Mouse (Mus musculus) CH12.LX (cell line): ENCODE results near the gene Ap1s1. TPM values are rescaled to one million over a fixed set of nuclear protein-coding genes. Genes with fewer than 3 reads are reported as not detected.

Source experiments
- DNase-seq: peaks from one replicate; pipeline ENCODE4 v3.0.0-alpha.2; 2013; ENCODE audit errors: extremely low read depth
- H3K27ac ChIP-seq: 2 replicates; pipeline ENCODE4 v1.5.1; 2012; ENCODE audit warnings: low read depth, mild to moderate bottlenecking, control low read depth, moderate library complexity; ENCODE audit not compliant: insufficient read depth
- H3K27me3 ChIP-seq: replicated peaks from 2 replicates; pipeline ENCODE3; 2012; ENCODE audit warnings: inconsistent platforms
- H3K36me3 ChIP-seq, 2 experiments: replicated peaks in 1 of 2; 2 replicates each; pipeline versions ENCODE3 to v1.6.1; 2012; ENCODE audit warnings: inconsistent platforms in 1 of 2, low read length in 1 of 2, mild to moderate bottlenecking in 1 of 2, mixed read lengths in 1 of 2, moderate library complexity in 1 of 2; ENCODE audit not compliant: control insufficient read depth in 1 of 2, insufficient read depth in 1 of 2
- H3K4me1 ChIP-seq, 2 experiments: 2 replicates each; pipeline ENCODE4 v1.6.1; 2012; ENCODE audit warnings: inconsistent platforms in 1 of 2, moderate library complexity in 1 of 2; ENCODE audit not compliant: insufficient read depth in 2 of 2, control insufficient read depth in 1 of 2
- H3K4me2 ChIP-seq: 2 replicates; pipeline ENCODE4 v1.6.1; 2012; ENCODE audit warnings: low read depth, mild to moderate bottlenecking, control low read depth; ENCODE audit not compliant: poor library complexity, insufficient read depth, severe bottlenecking
- H3K4me3 ChIP-seq, 3 experiments: fragments of 150-350 bp in 1 of 3; sonication (generic) in 1 of 3; replicated peaks in 1 of 3; 2 replicates each; pipeline versions ENCODE3 to v1.5.1; 2011 to 2012; ENCODE audit warnings: low read depth in 2 of 3, low read length in 2 of 3, mild to moderate bottlenecking in 2 of 3, moderate library complexity in 2 of 3, control low read depth in 1 of 3, improper control_type of control experiment in 1 of 3, inconsistent platforms in 1 of 3, mixed read lengths in 1 of 3; ENCODE audit not compliant: poor library complexity in 1 of 3
- H3K79me2 ChIP-seq: replicated peaks from 2 replicates; pipeline ENCODE4 v1.6.1; 2012; ENCODE audit warnings: mild to moderate bottlenecking, moderate library complexity; ENCODE audit not compliant: control insufficient read depth, poor library complexity, insufficient read depth, severe bottlenecking; ENCODE audit errors: extremely low read depth
- H3K9ac ChIP-seq: 2 replicates; pipeline ENCODE4 v1.6.1; 2012; ENCODE audit warnings: low read depth, mild to moderate bottlenecking, control low read depth, moderate library complexity; ENCODE audit not compliant: insufficient read depth
- H3K9me3 ChIP-seq: replicated peaks from 2 replicates; pipeline ENCODE3; 2012; ENCODE audit warnings: low read length, inconsistent platforms, mixed read lengths
- BHLHE40 ChIP-seq: IDR thresholded peaks from 2 replicates; pipeline ENCODE4 v1.6.1; 2011; ENCODE audit warnings: mild to moderate bottlenecking, low read depth, low read length, improper control_type of control experiment
- CHD1 ChIP-seq: IDR thresholded peaks from 2 replicates; pipeline ENCODE4 v1.6.1; 2012; ENCODE audit warnings: low read depth, low read length, improper control_type of control experiment, inconsistent platforms
- CHD2 ChIP-seq: IDR thresholded peaks from 2 replicates; pipeline ENCODE4 v1.6.1; 2011; ENCODE audit warnings: low read length, improper control_type of control experiment
- CTCF ChIP-seq, 2 experiments: IDR thresholded peaks in 1 of 2; conservative IDR thresholded peaks in 1 of 2; 2 replicates each; pipeline ENCODE4 v1.5.1; 2011 to 2012; ENCODE audit warnings: low read depth in 2 of 2, low read length in 2 of 2, improper control_type of control experiment in 1 of 2, inconsistent platforms in 1 of 2, mild to moderate bottlenecking in 1 of 2, moderate library complexity in 1 of 2
- E2F4 ChIP-seq: IDR thresholded peaks from 2 replicates; pipeline ENCODE4 v1.6.1; 2011; ENCODE audit warnings: low read depth, low read length, improper control_type of control experiment; ENCODE audit not compliant: insufficient replicate concordance
- ELF1 ChIP-seq: IDR thresholded peaks from 2 replicates; pipeline ENCODE4 v1.6.1; 2014; ENCODE audit warnings: low read depth, mild to moderate bottlenecking, inconsistent platforms, low read length, improper control_type of control experiment
- EP300 ChIP-seq: IDR thresholded peaks from 2 replicates; pipeline ENCODE4 v1.6.1; 2011; ENCODE audit warnings: low read length, improper control_type of control experiment
- ETS1 ChIP-seq: conservative IDR thresholded peaks from 2 replicates; pipeline ENCODE4 v1.6.1; 2012; ENCODE audit warnings: low read depth, mild to moderate bottlenecking, inconsistent platforms, low read length, improper control_type of control experiment, moderate library complexity
- GABPA ChIP-seq: IDR thresholded peaks from 2 replicates; pipeline ENCODE4 v1.6.1; 2012; ENCODE audit warnings: low read depth, low read length, improper control_type of control experiment, inconsistent platforms; ENCODE audit not compliant: insufficient replicate concordance
- HCFC1 ChIP-seq: IDR thresholded peaks from 2 replicates; pipeline ENCODE4 v1.6.1; 2012; ENCODE audit warnings: low read depth, mild to moderate bottlenecking, inconsistent platforms, low read length, improper control_type of control experiment
- IRF4 ChIP-seq: IDR thresholded peaks from 2 replicates; pipeline ENCODE4 v1.6.1; 2014; ENCODE audit warnings: low read depth, mild to moderate bottlenecking, inconsistent platforms, low read length, improper control_type of control experiment
- JUN ChIP-seq: IDR thresholded peaks from 2 replicates; pipeline ENCODE4 v1.6.1; 2011; ENCODE audit warnings: low read depth, mild to moderate bottlenecking, low read length, improper control_type of control experiment, moderate library complexity; ENCODE audit not compliant: insufficient read depth
- JUND ChIP-seq: conservative IDR thresholded peaks from 2 replicates; pipeline ENCODE4 v1.6.1; 2011; ENCODE audit warnings: low read depth, low read length, improper control_type of control experiment
- KAT2A ChIP-seq: IDR thresholded peaks from 2 replicates; pipeline ENCODE4 v1.6.1; 2012; ENCODE audit warnings: low read length, improper control_type of control experiment, inconsistent platforms; ENCODE audit not compliant: insufficient replicate concordance
- MAFK ChIP-seq: IDR thresholded peaks from 2 replicates; pipeline ENCODE4 v1.6.1; 2011; ENCODE audit warnings: low read length, improper control_type of control experiment; ENCODE audit not compliant: insufficient replicate concordance
- MAX ChIP-seq: IDR thresholded peaks from 2 replicates; pipeline ENCODE4 v1.6.1; 2011; ENCODE audit warnings: low read length, improper control_type of control experiment
- MAZ ChIP-seq: IDR thresholded peaks from 2 replicates; pipeline ENCODE4 v1.6.1; 2012; ENCODE audit warnings: low read depth, mild to moderate bottlenecking, inconsistent platforms, low read length, improper control_type of control experiment, moderate library complexity
- MEF2A ChIP-seq: IDR thresholded peaks from 2 replicates; pipeline ENCODE4 v1.6.1; 2014; ENCODE audit warnings: low read depth, mild to moderate bottlenecking, inconsistent platforms, low read length, improper control_type of control experiment, borderline replicate concordance
- MXI1 ChIP-seq: IDR thresholded peaks from 2 replicates; pipeline ENCODE4 v1.6.1; 2011; ENCODE audit warnings: mild to moderate bottlenecking, low read depth, low read length, improper control_type of control experiment
- MYC ChIP-seq: IDR thresholded peaks from 2 replicates; pipeline ENCODE4 v1.6.1; 2011; ENCODE audit warnings: low read depth, mild to moderate bottlenecking, improper control_type of control experiment, low read length
- NELFE ChIP-seq: IDR thresholded peaks from 2 replicates; pipeline ENCODE4 v1.6.1; 2011; ENCODE audit warnings: low read depth, low read length, improper control_type of control experiment
- NRF1 ChIP-seq: IDR thresholded peaks from 2 replicates; pipeline ENCODE4 v1.6.1; 2014; ENCODE audit warnings: low read depth, mild to moderate bottlenecking, inconsistent platforms, low read length, improper control_type of control experiment, moderate library complexity
- PAX5 ChIP-seq: IDR thresholded peaks from 2 replicates; pipeline ENCODE4 v1.6.1; 2012; ENCODE audit warnings: low read length, inconsistent platforms, mixed read lengths
- POLR2A ChIP-seq: IDR thresholded peaks from 2 replicates; pipeline ENCODE4 v1.6.1; 2011; ENCODE audit warnings: low read depth, mild to moderate bottlenecking, improper control_type of control experiment, low read length
- POLR2AphosphoS2 ChIP-seq: IDR thresholded peaks from 2 replicates; pipeline ENCODE4 v1.6.1; 2011; ENCODE audit warnings: low read depth, low read length, improper control_type of control experiment
- RAD21 ChIP-seq: IDR thresholded peaks from 2 replicates; pipeline ENCODE4 v1.6.1; 2011; ENCODE audit warnings: low read depth, mild to moderate bottlenecking, low read length, improper control_type of control experiment, moderate library complexity
- RCOR1 ChIP-seq: conservative IDR thresholded peaks from 2 replicates; pipeline ENCODE4 v1.6.1; 2012; ENCODE audit warnings: low read depth, mild to moderate bottlenecking, inconsistent platforms, low read length, improper control_type of control experiment
- SIN3A ChIP-seq: IDR thresholded peaks from 2 replicates; pipeline ENCODE4 v1.6.1; 2012; ENCODE audit warnings: low read length, improper control_type of control experiment, inconsistent platforms
- SMC3 ChIP-seq: IDR thresholded peaks from 2 replicates; pipeline ENCODE4 v1.6.1; 2011; ENCODE audit warnings: low read depth, low read length, improper control_type of control experiment
- TBP ChIP-seq: conservative IDR thresholded peaks from 2 replicates; pipeline ENCODE4 v1.6.1; 2011; ENCODE audit warnings: low read depth, low read length, improper control_type of control experiment
- TCF12 ChIP-seq: IDR thresholded peaks from 2 replicates; pipeline ENCODE4 v1.6.1; 2014; ENCODE audit warnings: low read depth, mild to moderate bottlenecking, inconsistent platforms, low read length, improper control_type of control experiment
- UBTF ChIP-seq: IDR thresholded peaks from 2 replicates; pipeline ENCODE4 v1.6.1; 2012; ENCODE audit warnings: low read depth, mild to moderate bottlenecking, inconsistent platforms, low read length, improper control_type of control experiment, moderate library complexity
- USF1 ChIP-seq: IDR thresholded peaks from 2 replicates; pipeline ENCODE4 v1.6.1; 2014; ENCODE audit warnings: low read depth, mild to moderate bottlenecking, inconsistent platforms, low read length, improper control_type of control experiment
- USF2 ChIP-seq: conservative IDR thresholded peaks from 2 replicates; pipeline ENCODE4 v1.6.1; 2011; ENCODE audit warnings: low read depth, low read length, improper control_type of control experiment
- ZC3H11A ChIP-seq: IDR thresholded peaks from 2 replicates; pipeline ENCODE4 v1.6.1; 2012; ENCODE audit warnings: low read depth, mild to moderate bottlenecking, inconsistent platforms, low read length, improper control_type of control experiment
- ZKSCAN1 ChIP-seq: IDR thresholded peaks from 2 replicates; pipeline ENCODE4 v1.6.1; 2012; ENCODE audit warnings: low read depth, inconsistent platforms, low read length, improper control_type of control experiment, borderline replicate concordance
- ZMIZ1 ChIP-seq: IDR thresholded peaks from 2 replicates; pipeline ENCODE4 v1.6.1; 2012; ENCODE audit warnings: low read depth, mild to moderate bottlenecking, inconsistent platforms, low read length, improper control_type of control experiment
- ZNF384 ChIP-seq: IDR thresholded peaks from 2 replicates; pipeline ENCODE4 v1.6.1; 2012; ENCODE audit warnings: low read depth, low read length, improper control_type of control experiment, inconsistent platforms
- dilution Hi-C: fragments of 300-500 bp; cut with MboI; formaldehyde crosslinking; loops from 2 replicates; pipeline ENCODE4 v1.14.3; 2020; ENCODE audit warnings: low sequenced_read_pairs; ENCODE audit not compliant: extremely low pct_unique_long_range_greater_than_20kb, extremely low pct_ligation_motif_present
- in situ Hi-C: fragments of 300-500 bp; cut with MboI; formaldehyde crosslinking; loops from 3 replicates; pipeline ENCODE4 v1.14.3; 2019; ENCODE audit warnings: low sequenced_read_pairs, low pct_ligation_motif_present, low pct_unique_long_range_greater_than_20kb, mixed read lengths
- polyA plus RNA-seq: library from polyadenylated mRNA; unstranded; fragments of >175 nt; gene quantifications from 2 replicates; pipeline ENCODE4 v1.2.1, GENCODE M21; 2012; ENCODE audit warnings: low read depth; ENCODE audit not compliant: insufficient read length
- total RNA-seq, 2 experiments: library from RNA; depleted of rRNA; stranded (reverse); fragments of 300-350 nt in 1 of 2; fragments of >200 nt in 1 of 2; gene quantifications; 2 replicates each; pipeline ENCODE4 v1.2.3; 2012 to 2014

Ap1s1 gene
- total and polyA plus RNA-seq, 3 experiments, result 68.0 to 102 (median 98.8) TPM

GRCm38 (mm10) chr5:137029643-137030415 lies 16.1 kb downstream of the Ap1s1 start:
- H3K9ac ChIP-seq, result no peak overlapping the region
- dilution Hi-C loops (no loop called here), in situ Hi-C loops (loop anchor here (10.0 kb wide), 1 partner anchor 85 kb away; the partner anchor contains the start of gene Trim56)
- H3K4me3 ChIP-seq, result peak overlapping the region in 2 of 3 experiments; percentile 10 to 22
- H3K79me2 ChIP-seq, result no peaks in the 10 kb centered on the region
- peaks cover 66% of the 10 kb centered on the region for H3K27me3 ChIP-seq
- no peak for TF ChIP-seq JUN
- TF ChIP-seq TCF12, result peak; percentile 40; the same call in 1 of the 2 replicates
- no peak for TF ChIP-seq CTCF (conservative IDR thresholded peaks at IDR 0.05 in 1 of 2, IDR thresholded peaks at IDR 0.05 in 1 of 2; ENCODE audit: low read depth in 2 of 2, low read length in 2 of 2)
- TF ChIP-seq EP300, result no peak
- TF ChIP-seq GABPA, result no peak
- peak; percentile 94 for TF ChIP-seq NRF1
- no peak for TF ChIP-seq PAX5
- peak; percentile 99 for TF ChIP-seq MXI1
- no peak for TF ChIP-seq MYC
- no peak for TF ChIP-seq MAFK
- TF ChIP-seq MAZ, result peak; percentile 83; the same call in 1 of the 2 replicates
- no peak for TF ChIP-seq POLR2AphosphoS2
- peak; percentile 37; the same call in 1 of the 2 replicates for TF ChIP-seq IRF4
- TF ChIP-seq SIN3A, result peak; percentile 100
- no peak for TF ChIP-seq JUND
- no peak for TF ChIP-seq CHD1
- no peak for TF ChIP-seq ZC3H11A
- no peak for TF ChIP-seq MEF2A
- no peak for TF ChIP-seq RCOR1
- no peak for TF ChIP-seq E2F4
- TF ChIP-seq CHD2, result no peak
- TF ChIP-seq UBTF, result no peak
- no peak for TF ChIP-seq ZNF384
- no peak for TF ChIP-seq ZMIZ1
- peak; percentile 95 for TF ChIP-seq USF1
- peak; percentile 89 for TF ChIP-seq USF2
- no peak; the same call in 1 of the 2 replicates for TF ChIP-seq POLR2A
- no peak for TF ChIP-seq NELFE
- TF ChIP-seq SMC3, result no peak
- peak; percentile 87 for TF ChIP-seq TBP
- TF ChIP-seq MAX, result peak; percentile 92
- TF ChIP-seq HCFC1, result peak; percentile 54
- TF ChIP-seq KAT2A, result no peak
- TF ChIP-seq ELF1, result peak; percentile 74
- TF ChIP-seq RAD21, result no peak
- peak; percentile 91 for TF ChIP-seq BHLHE40
- no peak for TF ChIP-seq ZKSCAN1
- no peak for TF ChIP-seq ETS1
- H3K4me1 ChIP-seq, result peaks cover 16 to 37% of the 10 kb centered on the region in 2 experiments
- peak overlapping the region; percentile 60 for H3K4me2 ChIP-seq
- peaks cover 0 to 6% of the 10 kb centered on the region in 2 experiments for H3K36me3 ChIP-seq
- H3K27ac ChIP-seq, result no peak overlapping the region
- peak; percentile 96 for DNase-seq
- peaks cover 16% of the 10 kb centered on the region for H3K9me3 ChIP-seq
